Mouse (Mus musculus): ENCODE results near the gene Olfr54. TPM values are rescaled to one million over a fixed set of nuclear protein-coding genes. Genes with fewer than 3 reads are reported as not detected.

Olfr54 gene
- polyA plus RNA-seq, 1 experiment from 2014 or later: not detected

DNA sequence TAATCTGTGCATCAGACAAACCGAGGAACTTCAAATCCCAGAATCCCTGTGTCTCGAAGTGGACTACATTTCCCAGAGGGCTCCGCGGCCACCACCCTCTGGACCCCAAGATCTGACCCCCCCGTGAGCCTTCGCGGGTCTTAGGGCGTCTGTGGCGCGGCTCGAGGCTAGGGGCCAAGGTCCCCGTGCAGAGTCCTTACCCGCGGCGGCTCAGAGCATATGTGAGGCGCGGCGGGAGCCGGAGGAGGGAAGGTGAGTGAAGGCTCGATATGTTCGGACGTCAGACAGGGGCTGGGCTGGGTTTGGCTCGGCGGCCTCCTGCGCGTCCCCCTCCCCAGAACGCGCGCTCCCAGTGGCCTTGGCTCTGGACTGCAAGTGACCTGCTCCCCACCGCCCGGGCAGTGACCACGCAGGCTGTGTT lies 45.1 kb downstream of the Olfr54 start, which contains the start of gene Zfp354a:
Gene Zfp354a, plus strand, starts transcription at position 107 of the 421 bp plus-strand sequence.
- no peaks in the 10 kb centered on the region for H3K36me3 ChIP-seq (ENCODE audit: control insufficient read depth, insufficient read depth, low read length)
- under 1% methylated on average over 31 of the region's 32 CpGs for WGBS
- DNase-seq (ENCODE audit: low spot score): peak; percentile 81
- peak; percentile 82 for ATAC-seq (replicated peaks; ENCODE audit: low FRiP score)
- 0 out of 2 replicates have a peak, but pooled peaks cover 5% of the 10 kb centered on the region for H3K4me1 ChIP-seq (replicated peaks; ENCODE audit: control insufficient read depth, insufficient read depth, low read length)
- H3K9ac ChIP-seq (ENCODE audit: low read depth, low read length): peak within 1 kb of the TSS; percentile 74
- H3K27me3 ChIP-seq (replicated peaks; ENCODE audit: control insufficient read depth, insufficient read depth, low read length): no peaks in the 10 kb centered on the region
- peak within 1 kb of the TSS; percentile 74 for H3K4me3 ChIP-seq (ENCODE audit: low read depth, low read length)
- peak within 1 kb of the TSS; percentile 87 for H3K4me2 ChIP-seq
- no peaks in the 10 kb centered on the region for H3K9me3 ChIP-seq (ENCODE audit: control insufficient read depth, low read length)
- H3K27ac ChIP-seq (ENCODE audit: low read depth, low read length): no peak within 1 kb of the TSS; the same call in 1 of the 2 replicates

DNA sequence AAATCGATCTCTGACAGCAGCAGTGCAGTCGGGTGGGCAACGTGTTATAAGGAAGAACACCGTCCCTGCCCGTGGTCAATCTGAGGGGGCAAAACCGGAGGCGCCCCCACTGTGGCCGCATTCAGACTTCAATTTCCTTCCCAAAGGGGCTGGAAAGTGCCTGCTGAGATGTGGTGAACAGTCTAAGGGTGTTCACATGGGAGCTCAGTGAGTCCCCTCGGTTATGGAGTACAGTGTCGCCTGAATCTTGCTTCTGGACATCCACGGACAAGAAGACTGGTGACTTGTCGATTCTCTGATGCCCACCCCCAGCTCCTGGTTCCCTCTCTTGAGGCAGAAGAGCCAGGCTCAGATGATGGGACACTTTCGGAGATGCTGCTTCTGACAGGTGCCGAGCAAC lies 45.6 kb downstream of the Olfr54 start:
- H3K27me3 ChIP-seq (replicated peaks; ENCODE audit: control insufficient read depth, insufficient read depth, low read length): no peaks in the 10 kb centered on the region
- DNase-seq (ENCODE audit: low spot score) (no peak), ATAC-seq (replicated peaks; ENCODE audit: low FRiP score) (peak; percentile 53; the same call in 1 of the 2 replicates)
- H3K9ac ChIP-seq (ENCODE audit: low read depth, low read length): peak overlapping the region; percentile 74
- peak overlapping the region; percentile 87 for H3K4me2 ChIP-seq
- peak overlapping the region; percentile 74 for H3K4me3 ChIP-seq (ENCODE audit: low read depth, low read length)
- 0 out of 2 replicates have a peak, but pooled peaks cover 5% of the 10 kb centered on the region for H3K4me1 ChIP-seq (replicated peaks; ENCODE audit: control insufficient read depth, insufficient read depth, low read length)
- no peaks in the 10 kb centered on the region for H3K9me3 ChIP-seq (ENCODE audit: control insufficient read depth, low read length)
- H3K27ac ChIP-seq (ENCODE audit: low read depth, low read length): no peak overlapping the region
- H3K36me3 ChIP-seq (ENCODE audit: control insufficient read depth, insufficient read depth, low read length): no peaks in the 10 kb centered on the region
- 16% methylated on average over 14 of the region's 14 CpGs for WGBS

GRCm38 (mm10) chr11:51060981-51061380 lies 46.9 kb downstream of the Olfr54 start:
- Histone ChIP-seq H3K4me1 (replicated peaks; ENCODE audit: control insufficient read depth, insufficient read depth, low read length) (0 out of 2 replicates have a peak, but pooled peaks cover 5% of the 10 kb centered on the region), H3K27ac (ENCODE audit: low read depth, low read length) (no peak overlapping the region), H3K9ac (ENCODE audit: low read depth, low read length) (no peak overlapping the region), H3K4me2 (no peak overlapping the region), H3K36me3 (ENCODE audit: control insufficient read depth, insufficient read depth, low read length) (no peaks in the 10 kb centered on the region), H3K4me3 (ENCODE audit: low read depth, low read length) (no peak overlapping the region), H3K9me3 (ENCODE audit: control insufficient read depth, low read length) (no peaks in the 10 kb centered on the region), H3K27me3 (replicated peaks; ENCODE audit: control insufficient read depth, insufficient read depth, low read length) (no peaks in the 10 kb centered on the region)
- no peak for ATAC-seq (replicated peaks; ENCODE audit: low FRiP score)
- DNase-seq (ENCODE audit: low spot score): no peak
- WGBS: 92% methylated on average over 6 of the region's 6 CpGs

DNA sequence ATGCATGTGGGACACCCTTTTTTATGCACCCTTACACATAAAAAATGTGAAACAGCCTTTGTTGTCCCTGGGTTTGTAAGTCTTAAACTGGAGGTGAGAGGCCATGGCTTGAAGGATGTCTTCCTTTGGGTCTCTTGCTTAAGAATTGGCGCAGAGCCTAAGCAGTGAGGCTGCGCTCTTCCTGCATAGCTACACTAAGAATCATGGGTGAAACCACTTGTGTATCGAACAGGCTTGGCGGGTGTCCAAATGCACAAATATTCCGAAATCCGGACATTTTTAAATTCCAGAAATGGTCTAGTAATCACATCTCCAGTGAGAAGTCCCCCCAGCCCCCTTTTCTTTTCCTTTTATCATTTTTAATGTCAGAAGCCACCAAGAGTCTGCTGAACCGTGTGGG lies 49.2 kb downstream of the Olfr54 start:
- Histone ChIP-seq H3K4me3 (ENCODE audit: low read depth, low read length) (no peak overlapping the region), H3K9ac (ENCODE audit: low read depth, low read length) (no peak overlapping the region), H3K36me3 (ENCODE audit: control insufficient read depth, insufficient read depth, low read length) (peaks cover 6% of the 10 kb centered on the region; the same call in 1 of the 2 replicates), H3K27me3 (replicated peaks; ENCODE audit: control insufficient read depth, insufficient read depth, low read length) (no peaks in the 10 kb centered on the region), H3K4me2 (no peak overlapping the region), H3K9me3 (ENCODE audit: control insufficient read depth, low read length) (no peaks in the 10 kb centered on the region), H3K4me1 (replicated peaks; ENCODE audit: control insufficient read depth, insufficient read depth, low read length) (0 out of 2 replicates have a peak, but pooled peaks cover 5% of the 10 kb centered on the region), H3K27ac (ENCODE audit: low read depth, low read length) (no peak overlapping the region)
- WGBS: 86% methylated on average over 7 of the region's 7 CpGs
- ATAC-seq (replicated peaks; ENCODE audit: low FRiP score): no peak
- DNase-seq (ENCODE audit: low spot score): no peak

DNA sequence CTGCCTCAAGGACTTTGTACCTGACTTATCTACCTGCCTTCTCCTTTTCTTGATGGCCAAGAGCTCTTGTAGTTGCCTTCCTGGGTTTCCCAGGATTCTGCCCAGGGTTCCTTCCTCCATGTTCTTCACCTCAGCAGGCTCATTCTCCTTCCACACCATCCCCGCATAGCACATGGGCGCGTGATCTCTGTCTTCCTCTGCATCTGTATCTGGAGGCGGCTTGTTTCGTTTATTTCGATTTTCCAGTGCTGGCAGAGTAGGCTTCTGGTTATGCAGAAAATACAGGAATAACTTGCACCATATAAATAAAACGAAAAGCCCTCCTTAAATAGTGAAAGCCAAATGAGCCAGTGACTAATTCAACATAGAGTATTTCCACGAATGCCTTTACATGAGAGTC lies 49.8 kb downstream of the Olfr54 start:
- no peak for DNase-seq (ENCODE audit: low spot score)
- no peak overlapping the region for H3K4me2 ChIP-seq
- 87% methylated on average over 8 of the region's 8 CpGs for WGBS
- no peaks in the 10 kb centered on the region for H3K27me3 ChIP-seq (replicated peaks; ENCODE audit: control insufficient read depth, insufficient read depth, low read length)
- H3K27ac ChIP-seq (ENCODE audit: low read depth, low read length): no peak overlapping the region
- ATAC-seq (replicated peaks; ENCODE audit: low FRiP score): no peak
- H3K36me3 ChIP-seq (ENCODE audit: control insufficient read depth, insufficient read depth, low read length): peaks cover 6% of the 10 kb centered on the region; the same call in 1 of the 2 replicates
- H3K4me3 ChIP-seq (ENCODE audit: low read depth, low read length): no peak overlapping the region
- no peak overlapping the region for H3K9ac ChIP-seq (ENCODE audit: low read depth, low read length)
- H3K4me1 ChIP-seq (replicated peaks; ENCODE audit: control insufficient read depth, insufficient read depth, low read length): 0 out of 2 replicates have a peak, but pooled peaks cover 5% of the 10 kb centered on the region
- no peaks in the 10 kb centered on the region for H3K9me3 ChIP-seq (ENCODE audit: control insufficient read depth, low read length)

Other genes starting within 250 kb of the Olfr54 start
- 9.8 and 11.2 TPM in 2 replicates for gene Zfp354c, start 186.5 kb upstream of the Olfr54 start, polyA plus RNA-seq (2014; fragmentation: Nextera tagmentation; extraction: Ambion mirVana)
- 0.09 and 0.36 TPM in 2 replicates for gene Zfp879, start 172.7 kb upstream of the Olfr54 start, polyA plus RNA-seq (2014; fragmentation: Nextera tagmentation; extraction: Ambion mirVana)
- gene Grm6, start 163.6 kb upstream of the Olfr54 start, polyA plus RNA-seq (2014; fragmentation: Nextera tagmentation; extraction: Ambion mirVana): 0.12 TPM in 1 of 2 replicates, not detected in the other
- 2.8 and 4.0 TPM in 2 replicates for gene Zfp454, start 126.6 kb upstream of the Olfr54 start, polyA plus RNA-seq (2014; fragmentation: Nextera tagmentation; extraction: Ambion mirVana)
- 10.0 and 10.6 TPM in 2 replicates for gene Zfp2, start 98.1 kb upstream of the Olfr54 start, polyA plus RNA-seq (2014; fragmentation: Nextera tagmentation; extraction: Ambion mirVana)
- gene Zfp354b, start 82.6 kb upstream of the Olfr54 start, polyA plus RNA-seq (2014; fragmentation: Nextera tagmentation; extraction: Ambion mirVana): 0.47 and 0.51 TPM in 2 replicates
- gene 4933414I15Rik, start 70.5 kb upstream of the Olfr54 start, polyA plus RNA-seq (2014; fragmentation: Nextera tagmentation; extraction: Ambion mirVana): not detected in 2 replicates
- gene Prop1, start 60.5 kb upstream of the Olfr54 start, polyA plus RNA-seq (2014; fragmentation: Nextera tagmentation; extraction: Ambion mirVana): not detected in 2 replicates
- gene Olfr1378, start 47.7 kb upstream of the Olfr54 start, polyA plus RNA-seq (2014; fragmentation: Nextera tagmentation; extraction: Ambion mirVana): not detected in 2 replicates
- gene Olfr1377, start 32.3 kb upstream of the Olfr54 start, polyA plus RNA-seq (2014; fragmentation: Nextera tagmentation; extraction: Ambion mirVana): not detected in 2 replicates
- gene Olfr51, start 10.6 kb upstream of the Olfr54 start, polyA plus RNA-seq (2014; fragmentation: Nextera tagmentation; extraction: Ambion mirVana): not detected in 2 replicates
- gene Olfr1375, start 33.9 kb downstream of the Olfr54 start, polyA plus RNA-seq (2014; fragmentation: Nextera tagmentation; extraction: Ambion mirVana): not detected in 2 replicates
- 4.1 and 4.5 TPM in 2 replicates for gene Zfp354a, start 45.0 kb downstream of the Olfr54 start, polyA plus RNA-seq (2014; fragmentation: Nextera tagmentation; extraction: Ambion mirVana)
- not detected in 2 replicates for gene Gm12569, start 206.2 kb downstream of the Olfr54 start, polyA plus RNA-seq (2014; fragmentation: Nextera tagmentation; extraction: Ambion mirVana)
- 92.7 and 93.0 TPM in 2 replicates for gene Clk4, start 247.5 kb downstream of the Olfr54 start, polyA plus RNA-seq (2014; fragmentation: Nextera tagmentation; extraction: Ambion mirVana)
- 0.75 and 0.83 TPM in 2 replicates for gene BC049762, start 248.8 kb downstream of the Olfr54 start, polyA plus RNA-seq (2014; fragmentation: Nextera tagmentation; extraction: Ambion mirVana)